Mouse (Mus musculus) G1E (cell line): ENCODE measurements around the gene Zmynd12.

Experiments used
- GATA1 ChIP-seq: IDR thresholded peaks from 2 replicates; pipeline ENCODE4 v1.6.1; 2012; ENCODE audit warnings: borderline replicate concordance, low read length, inconsistent platforms, mixed read lengths
- TAL1 ChIP-seq: conservative IDR thresholded peaks from 2 replicates; pipeline ENCODE4 v1.6.1; 2012; ENCODE audit warnings: low read depth, low read length, inconsistent platforms, mixed read lengths

DNA sequence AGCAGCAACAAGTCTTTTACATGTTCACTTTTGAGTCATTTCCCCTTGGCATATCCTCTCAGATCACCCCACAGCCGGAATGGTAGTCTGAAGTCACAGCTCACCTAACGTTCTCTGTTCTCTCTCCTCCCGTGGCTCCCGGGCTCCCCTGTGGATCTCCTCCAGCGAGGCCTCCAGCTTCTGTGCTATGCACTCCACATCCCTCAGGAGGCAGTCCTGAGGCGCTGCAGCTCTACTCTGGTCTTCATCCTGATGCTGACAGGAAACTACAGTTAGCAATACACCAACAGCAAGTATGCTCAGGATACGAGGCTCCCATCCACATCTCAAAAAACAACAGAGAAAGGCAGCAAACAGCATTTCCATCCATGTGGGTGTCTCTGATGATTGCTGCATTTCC is 21.7 kb upstream of the Zmynd12 start:
- TF ChIP-seq GATA1 (no peak), TAL1 (no peak)
